Mouse (Mus musculus) bone marrow macrophage, adult 2 months (primary cell): ENCODE data around the gene Pip5k1b.

ENCODE experiments used
- CTCF ChIP-seq: IDR thresholded peaks from 2 replicates; pipeline ENCODE4 v1.5.1; 2012; ENCODE audit warnings: low read depth, mild to moderate bottlenecking, low read length, moderate library complexity
- POLR2A ChIP-seq: IDR thresholded peaks from 2 replicates; pipeline ENCODE4 v1.6.1; 2012; ENCODE audit warnings: mild to moderate bottlenecking, low read depth, low read length, borderline replicate concordance

DNA sequence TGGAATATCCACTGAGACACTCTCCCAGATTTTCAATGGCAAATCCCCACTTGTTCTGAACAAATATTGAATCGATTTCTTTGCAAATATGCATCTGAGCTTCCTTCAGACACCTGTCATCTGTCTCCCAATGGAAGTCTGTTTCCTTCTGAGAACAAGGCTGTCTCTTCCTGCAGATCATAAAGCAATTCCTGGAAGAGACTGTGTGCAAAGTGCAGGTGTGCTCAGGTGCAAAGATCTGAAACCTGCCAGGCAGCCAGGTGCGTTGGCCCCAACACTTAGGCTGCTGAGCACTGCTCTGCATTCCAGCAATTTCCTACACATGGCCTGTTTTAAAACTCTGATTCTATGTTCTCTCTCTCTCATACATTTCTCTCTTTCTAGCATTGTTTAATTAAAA lies 237.9 kb downstream of the Pip5k1b start:
- no peak for TF ChIP-seq CTCF
- TF ChIP-seq POLR2A = no peak
